Mouse (Mus musculus) frontal cortex, postnatal 36 days (tissue): ENCODE measurements at regions not wholly inside any gene's neighbourhood (a gene's known extent, or its start where the extent isn't known, plus 50 kb on each side); places are given as distances from the start of the nearest gene placed in this dataset.

Experiments used
- DNase-seq, 2 experiments: peaks; one replicate each; pipeline ENCODE4 v3.0.0; 2022; ENCODE audit warnings: low spot score in 2 of 2

DNA sequence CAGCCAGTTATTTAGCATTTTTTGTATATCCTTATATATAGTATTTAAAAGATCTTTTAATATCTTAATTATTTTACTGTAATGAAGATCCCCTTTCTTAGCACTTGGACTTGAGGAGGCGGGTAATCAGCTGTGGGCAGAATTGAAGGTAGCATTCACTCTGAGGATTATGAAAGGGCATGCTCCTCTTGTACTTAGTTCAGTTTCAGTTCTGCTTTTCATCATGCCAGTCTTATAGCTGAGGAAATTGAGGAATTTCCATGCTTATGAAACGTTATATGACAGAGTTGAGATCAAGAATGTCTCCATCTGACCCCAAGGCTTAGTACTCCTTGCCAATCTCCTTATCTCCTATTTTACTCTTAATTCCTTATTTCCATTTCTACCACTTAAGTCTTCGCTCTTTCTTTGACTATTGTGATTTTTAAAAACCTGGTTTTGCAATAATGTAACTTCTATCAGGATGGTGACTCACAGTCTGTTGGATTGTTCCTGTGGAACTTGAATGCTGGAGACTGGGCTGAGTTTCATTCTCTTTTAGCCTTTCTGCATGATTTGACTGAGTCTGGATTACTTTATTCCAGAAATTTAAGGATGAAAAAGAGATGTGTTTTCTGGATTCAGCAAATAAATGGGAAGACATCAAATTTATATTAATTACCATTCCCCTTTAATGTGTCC is 133.6 kb downstream of the Papss1 start:
- DNase-seq, result no peak

DNA sequence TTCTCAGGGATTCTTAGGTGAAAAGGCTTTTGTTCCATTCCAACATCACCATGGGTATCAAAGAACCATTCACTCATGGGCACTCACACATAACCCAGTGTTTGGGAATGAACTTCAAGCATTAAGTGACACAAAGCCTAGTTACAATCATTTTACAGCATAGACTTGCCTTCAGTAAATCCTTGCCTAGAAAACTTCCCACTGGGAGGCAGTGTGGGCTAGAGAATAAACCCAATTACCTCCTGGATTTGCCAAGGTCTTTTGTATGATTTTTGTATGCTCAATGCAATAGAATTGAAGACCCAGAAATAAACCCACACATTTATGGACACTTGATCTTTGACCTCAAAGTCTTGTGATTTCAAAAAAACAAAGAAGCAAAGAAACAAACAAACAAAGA is 138.6 kb downstream of the Papss1 start:
- peak in 1 of 2 experiments; percentile 21 for DNase-seq

DNA sequence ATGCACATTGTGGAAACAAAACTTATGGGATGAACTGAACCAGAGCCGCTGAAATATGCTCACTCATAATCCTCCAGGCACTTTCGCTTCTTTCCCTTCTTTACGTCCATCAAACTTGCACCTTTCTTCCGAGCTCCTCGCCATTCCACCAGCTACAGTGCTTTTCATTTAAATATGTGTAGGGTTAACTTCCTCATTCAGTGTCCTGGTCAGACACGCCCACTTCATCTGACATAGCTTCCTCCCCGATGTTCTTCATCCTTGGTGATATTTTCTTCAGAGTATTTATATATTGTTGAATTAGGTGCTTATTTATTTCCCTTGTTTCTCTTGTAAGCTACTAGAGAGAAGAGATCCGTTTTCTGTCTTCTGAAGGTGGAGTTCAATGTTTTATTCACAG is 149.0 kb downstream of the Papss1 start:
- no peak for DNase-seq

DNA sequence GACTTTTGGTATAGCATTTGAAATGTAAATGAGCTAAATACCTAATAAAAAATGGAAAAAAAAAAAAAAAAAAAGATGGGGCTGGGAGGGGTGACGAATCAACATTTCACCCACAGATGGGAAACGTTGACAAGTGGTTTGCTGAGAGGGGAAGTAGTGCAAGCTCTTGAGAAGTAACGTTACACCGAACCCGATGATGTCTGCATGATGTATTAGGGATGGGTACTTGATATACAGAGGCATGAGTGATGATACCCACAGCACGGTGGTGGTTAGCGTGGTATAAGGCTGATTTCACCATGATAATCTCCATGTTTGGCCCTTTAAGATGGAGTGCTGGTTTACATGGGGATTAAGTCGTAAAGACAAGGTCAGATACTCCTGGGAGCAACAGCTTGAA is 154.2 kb downstream of the Papss1 start:
- DNase-seq, result no peak

DNA sequence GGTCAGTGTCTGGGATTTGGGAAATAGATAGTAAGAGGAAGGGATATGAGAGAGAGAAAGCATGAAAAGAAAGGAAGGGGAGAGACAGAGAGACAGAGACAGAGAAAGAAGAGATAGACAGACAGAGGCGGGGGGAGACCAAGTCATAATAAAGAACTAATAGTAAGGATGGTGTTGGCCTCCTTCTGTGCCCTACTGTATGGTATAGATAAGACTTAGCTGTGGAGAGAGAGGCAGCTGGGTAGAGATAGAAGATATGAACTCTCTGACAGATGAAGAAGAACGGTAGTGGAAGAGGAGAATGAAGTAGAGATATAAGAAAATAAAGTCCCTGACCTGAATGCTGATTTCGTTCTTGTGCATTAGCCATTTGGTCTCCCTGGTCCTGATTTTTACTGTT is 164.1 kb downstream of the Papss1 start:
- DNase-seq, result no peak

DNA sequence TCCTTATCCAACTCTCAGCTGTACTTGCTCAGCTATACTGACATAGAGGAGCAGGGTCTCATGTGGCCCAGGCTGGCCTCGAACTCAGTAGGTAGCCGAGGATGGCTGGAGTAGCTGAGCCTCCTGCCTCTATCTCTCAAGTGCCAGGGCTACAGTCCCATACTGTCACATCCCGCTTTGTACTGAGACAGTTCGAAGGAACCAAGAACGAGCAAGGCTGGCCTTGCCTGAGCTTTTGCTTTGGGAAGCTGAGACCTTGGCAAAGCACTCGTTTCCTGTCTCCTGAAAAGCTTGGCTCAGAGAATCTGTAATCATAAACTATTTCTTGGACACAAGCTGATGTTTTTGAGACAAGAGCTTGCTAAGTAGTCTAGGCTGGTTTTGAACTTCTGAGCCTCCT is 169.7 kb downstream of the Papss1 start:
- no peak for DNase-seq

DNA sequence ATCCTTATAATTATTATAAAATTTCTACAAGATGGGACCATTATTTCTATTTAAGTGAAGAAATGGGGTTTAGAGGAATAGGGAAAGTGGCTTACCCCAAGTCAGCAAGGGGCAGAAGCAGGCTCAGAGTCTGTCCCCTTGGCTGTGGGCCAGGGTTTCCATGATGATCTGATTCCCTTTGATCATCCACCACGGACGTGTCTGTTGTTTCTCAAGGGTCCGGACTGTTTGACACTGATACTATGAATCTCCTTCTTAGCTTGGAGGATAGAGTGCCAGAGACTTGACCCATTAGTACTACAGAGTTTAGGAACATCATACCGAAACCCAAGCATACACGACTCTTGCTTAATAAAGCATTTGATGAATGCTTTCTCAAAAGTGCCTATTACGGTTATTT is 172.9 kb downstream of the Papss1 start:
- no peak for DNase-seq

DNA sequence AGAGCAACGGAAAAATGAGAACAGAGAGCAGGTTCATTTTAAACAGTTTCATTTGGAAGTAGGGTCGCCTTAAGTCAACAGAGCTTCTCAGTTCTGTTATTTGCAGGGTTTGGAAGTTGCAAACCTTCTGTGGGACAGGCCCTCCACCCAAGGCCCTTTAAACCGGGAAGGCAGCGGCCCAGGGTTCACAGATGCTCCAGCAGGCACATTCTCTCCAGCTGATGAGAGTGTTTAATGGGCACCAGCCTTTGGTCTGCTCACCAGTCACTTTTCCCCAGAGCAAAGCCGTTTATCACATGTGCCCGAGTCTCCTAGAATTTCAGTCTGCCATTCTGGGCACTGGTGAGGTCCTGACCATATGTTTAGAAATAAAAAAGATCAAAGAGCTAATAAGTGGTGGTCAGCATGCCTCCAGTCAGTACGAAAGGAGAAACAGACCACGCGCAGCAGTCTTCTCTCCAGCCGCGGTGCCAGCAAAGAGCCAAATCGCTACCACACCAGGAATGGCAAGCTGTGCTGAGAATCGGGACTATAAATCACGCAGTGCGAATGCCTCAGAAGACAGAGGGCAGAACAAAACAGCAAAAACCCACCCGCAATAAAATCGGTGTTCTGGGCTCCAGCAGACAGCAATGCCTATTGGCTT is 173.5 kb downstream of the Papss1 start:
- no peak for DNase-seq

DNA sequence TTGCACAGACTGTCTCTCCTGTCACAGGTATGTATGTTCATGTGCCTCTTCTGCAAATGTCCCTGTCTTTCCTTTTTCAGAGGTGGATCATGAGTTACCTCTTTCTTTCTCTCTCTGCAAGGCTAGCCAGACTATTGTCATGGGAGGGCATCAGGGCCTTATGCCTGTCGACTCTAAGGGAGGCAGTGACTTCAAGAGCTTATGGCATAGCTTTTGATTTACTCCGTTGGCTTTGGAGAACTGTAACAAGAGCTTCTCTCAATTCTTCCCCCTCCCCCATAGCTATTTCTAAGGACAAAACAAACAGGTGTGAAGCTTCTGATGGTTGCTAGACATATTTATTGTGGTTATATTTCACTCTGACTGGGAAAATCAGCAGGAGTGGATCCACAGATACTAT is 191.0 kb downstream of the Papss1 start:
- DNase-seq, result no peak

DNA sequence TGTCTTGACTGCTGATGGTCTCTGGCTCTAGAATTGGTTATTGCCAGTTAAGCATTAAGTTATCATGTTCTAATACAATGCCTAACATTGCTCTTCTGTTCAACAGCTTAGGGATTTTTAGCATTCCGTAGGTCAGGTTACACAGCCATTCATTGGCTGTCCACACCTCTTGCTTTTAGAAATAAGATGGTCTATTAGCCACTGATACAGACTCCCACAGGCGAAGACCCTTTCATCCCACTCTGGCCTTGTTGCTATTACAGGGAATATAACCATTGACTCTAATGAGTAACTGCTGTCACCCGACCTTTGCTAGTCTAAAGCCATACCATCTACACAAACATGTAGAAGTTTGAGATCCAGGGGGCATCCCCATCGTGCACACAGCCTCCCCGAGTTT is 191.6 kb downstream of the Papss1 start:
- no peak for DNase-seq

DNA sequence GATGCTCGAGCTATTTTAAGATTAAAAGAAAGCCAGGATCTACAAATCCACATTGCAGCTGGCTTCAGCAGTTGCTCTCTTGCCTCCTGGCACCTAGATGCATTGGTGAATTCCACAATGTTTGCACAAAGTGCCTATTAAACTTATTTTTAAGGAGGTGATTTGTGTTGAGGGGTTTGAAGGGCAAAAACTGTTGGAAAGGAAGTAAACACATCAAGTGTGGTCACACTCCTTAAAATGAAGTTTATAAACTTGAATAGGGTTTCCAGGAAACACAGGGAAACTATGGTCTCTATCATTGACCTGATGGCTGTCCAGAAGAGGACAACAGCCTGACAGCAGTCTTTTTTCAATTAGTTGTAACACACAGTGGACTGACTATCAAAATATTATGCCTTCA is 205.4 kb downstream of the Papss1 start:
- no peak for DNase-seq

DNA sequence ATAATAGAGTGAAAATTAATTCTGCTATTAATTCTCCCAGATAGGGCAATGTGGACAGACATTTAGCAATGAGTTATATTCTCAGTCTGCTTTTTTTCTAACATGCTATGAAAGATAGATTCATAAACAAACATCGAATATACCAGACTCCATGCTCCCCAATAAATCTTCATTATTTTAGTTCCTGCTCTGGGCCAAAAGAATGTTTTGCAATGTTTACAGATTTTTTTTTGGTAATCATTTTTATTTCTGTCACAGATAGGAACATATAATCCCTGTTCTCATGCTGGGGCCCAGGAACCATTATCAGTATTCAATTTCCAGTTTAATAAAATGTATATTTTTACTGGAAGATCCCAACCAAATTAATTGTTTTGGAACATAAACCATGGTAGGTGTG is 205.9 kb downstream of the Papss1 start:
- no peak for DNase-seq

DNA sequence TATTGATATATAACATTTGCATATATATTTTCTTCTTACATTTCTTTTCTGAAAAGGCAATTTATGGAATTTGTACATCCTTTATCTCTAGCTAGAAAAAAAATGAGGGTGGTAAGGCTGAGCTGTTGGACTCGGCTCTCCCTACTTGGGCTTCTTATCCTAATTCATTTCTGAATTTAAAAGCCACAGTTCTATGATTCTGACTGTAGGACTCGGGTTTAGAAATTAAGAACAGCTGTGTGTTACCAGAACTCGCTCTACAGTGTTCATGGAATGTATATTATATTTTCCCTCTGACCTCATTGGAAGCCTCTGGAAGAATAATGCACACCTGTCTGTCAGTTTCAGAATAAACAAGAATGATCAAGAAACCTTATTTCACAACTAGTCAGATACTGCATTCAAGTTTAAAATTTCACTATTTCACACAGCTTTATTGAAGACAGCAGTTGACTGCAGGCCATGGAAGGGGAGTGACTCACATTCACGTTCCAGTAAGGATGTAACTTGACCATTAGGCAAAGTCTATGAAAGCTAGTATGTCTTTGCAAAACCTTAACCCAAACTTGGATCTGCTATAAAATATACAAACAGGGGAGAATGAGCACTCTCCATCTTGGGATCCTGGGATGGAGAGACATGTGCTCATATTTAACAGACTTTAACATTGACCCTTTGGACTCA is 207.4 kb downstream of the Papss1 start:
- no peak for DNase-seq

DNA sequence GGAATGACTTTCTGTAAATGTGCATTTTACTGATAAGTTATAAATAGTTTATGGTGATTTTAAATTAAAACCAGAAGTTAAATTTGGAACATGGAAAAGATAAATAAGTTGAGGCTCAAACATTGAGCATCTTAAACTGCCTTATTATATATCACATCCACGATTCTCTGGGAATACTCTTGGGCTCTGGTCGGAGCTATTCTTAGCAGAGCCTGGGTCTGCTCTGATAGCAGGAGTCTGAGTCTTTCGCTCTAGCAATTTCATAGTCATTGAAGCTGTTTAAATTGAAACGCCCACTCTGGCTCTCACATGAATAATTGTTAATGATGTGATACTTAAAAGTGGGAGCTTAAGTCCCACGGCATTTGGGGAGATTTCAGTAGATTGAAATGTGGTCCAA is 208.0 kb downstream of the Papss1 start:
- DNase-seq, result no peak

DNA sequence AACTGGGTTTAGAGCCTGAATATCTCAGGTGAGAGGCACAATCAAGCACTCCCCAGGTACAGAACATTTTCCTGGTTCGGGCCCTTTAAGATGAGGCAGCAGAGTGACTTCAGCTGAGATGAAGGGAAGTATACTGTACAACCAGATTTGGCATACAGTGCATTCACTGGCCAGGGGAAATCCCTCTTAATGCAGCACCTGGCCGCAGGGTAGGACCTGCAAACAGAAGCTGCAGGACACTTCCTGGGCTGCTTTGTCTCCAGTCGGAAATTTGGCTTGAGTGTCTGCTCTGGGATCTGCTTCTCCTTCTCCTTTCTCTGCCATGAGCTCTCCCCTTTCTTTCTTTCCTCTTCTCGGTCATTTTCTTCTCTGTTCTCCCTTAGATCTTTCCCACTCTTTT is 210.9 kb downstream of the Papss1 start:
- no peak for DNase-seq

DNA sequence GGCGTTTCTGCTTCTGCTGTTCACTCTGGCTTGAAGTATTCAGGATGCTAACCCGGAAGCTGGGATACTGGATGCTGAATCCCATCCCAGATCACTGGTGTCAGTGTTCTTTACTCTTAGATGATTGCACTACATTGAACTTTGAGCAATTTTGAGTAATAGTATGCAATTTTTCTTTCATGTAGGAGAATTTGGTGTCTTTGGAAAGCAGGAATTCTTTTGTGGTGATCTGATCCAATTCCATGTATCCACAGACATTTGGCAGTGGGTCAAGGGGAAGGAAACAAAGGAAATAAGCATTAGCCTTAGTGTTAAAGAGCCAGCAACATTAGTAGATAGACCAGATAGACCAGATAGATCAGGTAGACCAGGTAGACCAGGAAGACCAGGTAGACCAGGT is 212.1 kb downstream of the Papss1 start:
- DNase-seq, result no peak

DNA sequence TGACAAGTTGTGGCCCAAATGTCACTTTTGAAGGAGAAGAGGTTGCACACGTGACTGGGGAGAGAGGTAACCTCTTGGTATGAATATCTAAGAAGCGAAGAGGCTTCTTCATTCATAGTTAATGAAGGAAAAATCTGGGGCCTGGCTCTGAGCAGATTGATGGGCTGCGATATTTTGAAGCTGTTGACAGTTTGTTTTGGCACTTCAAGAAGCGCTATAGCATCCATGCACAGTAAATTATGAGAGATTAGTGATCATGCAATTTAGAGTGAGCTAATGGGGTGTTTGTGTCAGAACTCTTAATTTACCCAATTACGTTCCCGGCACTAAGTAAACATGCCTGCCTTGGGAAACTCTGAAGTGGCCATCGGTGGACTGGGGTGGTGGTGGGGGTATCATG is 215.2 kb downstream of the Papss1 start:
- DNase-seq, result no peak

DNA sequence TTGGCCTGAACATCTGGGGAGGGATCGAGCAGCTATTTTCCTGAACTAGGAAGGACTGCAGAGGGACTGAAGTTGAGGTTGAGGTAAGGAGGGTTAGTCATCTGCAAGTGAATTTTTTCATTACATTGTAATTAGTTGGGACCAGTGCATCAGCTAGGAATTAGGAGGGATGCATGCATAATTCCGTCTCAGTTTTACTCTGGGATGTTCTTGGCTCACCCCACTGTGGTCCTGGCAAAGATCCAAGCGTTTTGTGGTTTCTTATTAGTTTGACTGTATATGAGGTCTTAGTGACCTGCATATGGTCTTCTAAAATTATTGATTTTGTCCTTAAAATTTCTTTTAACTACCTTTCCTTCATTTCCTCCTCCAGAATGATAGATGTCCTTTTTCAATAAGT is 221.0 kb downstream of the Papss1 start:
- DNase-seq, result no peak

DNA sequence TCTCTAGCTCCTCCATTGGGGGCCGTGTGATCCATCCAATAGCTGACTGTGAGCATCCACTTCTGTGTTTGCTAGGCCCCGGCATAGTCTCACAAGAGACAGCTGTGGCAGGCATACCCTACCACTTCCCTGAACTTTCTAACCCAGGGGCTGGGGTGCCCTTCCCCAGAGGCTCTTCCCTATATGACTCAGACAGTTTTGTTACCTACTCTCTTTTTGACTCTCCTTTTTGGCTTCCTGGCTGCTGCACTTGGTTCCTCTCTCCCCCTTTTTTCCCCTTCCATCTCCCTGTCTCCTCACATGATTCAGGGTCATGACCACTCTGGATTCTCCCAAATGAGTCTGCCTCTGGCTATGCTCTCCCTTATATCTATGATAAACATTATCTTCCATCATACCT is 223.8 kb downstream of the Papss1 start:
- no peak for DNase-seq

DNA sequence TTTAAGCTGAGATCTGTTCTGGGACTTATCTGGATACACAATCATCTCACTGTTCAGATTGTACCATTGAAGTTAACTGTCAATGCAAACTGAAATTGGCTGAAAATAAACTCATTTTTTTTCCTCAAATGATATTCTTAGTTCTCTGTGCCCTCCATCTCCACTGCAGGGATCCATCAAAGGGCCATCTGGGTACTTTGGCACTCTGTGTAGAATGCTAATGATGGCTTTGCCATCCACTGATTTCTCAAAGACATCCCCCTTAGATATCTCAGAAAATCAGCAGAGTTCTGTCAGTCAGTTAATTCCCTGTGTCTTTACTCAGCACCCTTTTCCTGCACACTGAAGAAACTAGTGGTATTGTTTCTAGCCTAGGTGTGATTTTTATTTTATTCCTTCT is 224.6 kb downstream of the Papss1 start:
- DNase-seq, result no peak

DNA sequence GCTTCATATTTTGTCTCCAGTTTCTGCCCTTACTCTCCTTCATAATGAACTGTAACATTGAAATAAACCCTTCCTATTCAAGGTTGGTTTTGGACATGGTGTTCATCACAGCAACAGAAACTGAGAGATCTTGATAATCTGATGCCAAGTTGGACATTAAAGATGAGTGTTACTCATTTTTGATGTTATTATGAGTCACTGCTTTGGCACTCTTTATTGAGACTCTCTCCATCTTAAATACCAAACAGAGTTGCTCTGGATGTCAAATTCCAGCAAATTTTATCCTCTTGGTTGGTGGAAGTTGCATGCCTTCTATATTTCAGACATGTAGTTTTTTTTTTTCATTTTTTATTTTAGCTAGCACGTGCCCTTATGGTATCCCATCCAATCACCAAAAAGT is 229.5 kb downstream of the Papss1 start:
- no peak for DNase-seq

DNA sequence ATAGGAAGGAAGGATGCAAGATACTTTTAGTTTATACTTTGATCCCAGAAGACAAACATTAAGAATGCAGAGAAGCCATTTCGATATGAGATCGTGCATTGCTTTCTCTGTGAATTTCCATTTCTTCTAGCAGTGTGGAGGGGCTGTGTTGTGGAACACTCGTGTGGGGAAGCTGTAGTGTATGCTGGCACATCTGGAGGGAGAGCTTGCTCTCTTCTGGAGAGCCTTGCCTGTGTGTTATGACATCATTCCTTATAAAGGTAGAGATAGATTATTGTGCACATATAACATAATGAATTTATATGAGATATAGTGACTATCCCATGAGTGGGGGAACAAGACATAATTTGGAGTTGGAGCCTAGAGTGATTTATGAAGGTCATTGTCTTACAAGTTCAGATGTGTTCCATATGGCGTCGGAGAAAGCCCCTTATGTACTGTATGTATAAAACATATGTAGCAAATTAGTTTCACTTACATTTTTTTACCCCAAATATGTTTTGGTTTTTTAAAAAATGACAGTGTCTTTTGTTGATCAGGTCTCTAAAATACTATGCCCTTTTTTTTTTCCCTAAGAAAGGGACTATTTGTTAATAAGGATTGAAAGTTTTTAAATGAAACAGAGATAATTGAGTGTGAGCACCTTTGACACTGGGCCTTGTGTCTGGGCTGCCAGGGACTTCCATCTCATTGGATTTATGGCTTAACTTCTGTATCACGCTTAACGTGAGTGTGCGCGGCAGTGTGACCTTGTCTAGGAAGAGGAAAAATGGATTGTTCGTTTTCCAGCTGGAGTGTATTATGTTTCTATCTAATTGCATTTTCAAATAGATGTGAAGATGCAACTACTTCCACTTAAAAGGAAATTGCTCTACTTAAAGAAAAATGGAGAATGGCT is 230.8 kb downstream of the Papss1 start:
- DNase-seq, result no peak
